ENCODE assay signal across 8 mouse cellular contexts in the genomic region with DNA sequence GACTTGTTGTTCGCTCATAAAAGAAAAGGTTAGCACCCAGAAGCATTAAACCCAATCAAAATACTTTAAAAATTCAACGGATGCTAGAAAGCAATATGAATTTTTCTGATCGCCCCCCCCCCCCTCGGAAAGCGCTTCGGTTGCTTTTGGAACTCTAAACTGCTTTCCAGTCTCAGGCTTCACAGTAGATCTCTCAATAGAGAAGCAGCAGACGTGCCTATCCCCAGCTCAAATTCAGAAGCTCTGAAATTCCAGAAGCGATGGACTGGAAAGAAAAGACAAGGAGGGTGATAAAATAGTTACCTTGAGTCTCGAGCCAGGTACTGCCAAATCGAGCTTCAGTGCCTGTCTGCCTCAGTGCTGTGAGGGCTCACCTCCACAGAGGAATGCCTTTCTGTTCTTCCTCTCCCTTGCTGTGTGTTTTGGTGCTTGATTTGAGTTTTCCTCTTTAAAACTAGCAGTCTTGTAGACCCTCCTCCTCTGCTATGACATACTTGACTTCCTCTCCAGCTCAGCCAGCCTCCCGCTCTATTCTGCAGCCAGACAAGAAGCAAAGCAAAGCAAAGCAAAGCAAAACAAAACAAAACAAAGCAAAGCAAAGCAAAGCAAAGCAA. TPM values are rescaled to one million over a fixed set of nuclear protein-coding genes. Genes with fewer than 3 reads are reported as not detected.
DNase-seq lines count a peak whose midpoint lies in the region; ATAC-seq and TF ChIP-seq lines count a peak whose summit lies in the region.

A gene (minus strand): TSS at position 610 of the 614 bp plus-strand sequence.

- intact Hi-C loops in gastrocnemius, postnatal 14 days (cut with DNase I; ENCODE audit: low total_unique reads), result no loop called here

- no peak within 1 kb of the TSS for H3K9ac ChIP-seq in ES-Bruce4 (ENCODE audit: low read depth, poor library complexity, severe bottlenecking)
- peak within 1 kb of the TSS; percentile 31 for H3K9ac ChIP-seq in hindbrain, embryonic 16.5 days (ENCODE audit: low read depth, low read length)
- H3K9ac ChIP-seq in liver, embryonic 14.5 days (replicated peaks), result no peak within 1 kb of the TSS

- H3K27me3 ChIP-seq in ES-Bruce4 (ENCODE audit: control insufficient read depth, insufficient read depth, low read length, poor library complexity, severe bottlenecking), result no peaks in the 10 kb centered on the region
- no peaks in the 10 kb centered on the region for H3K27me3 ChIP-seq in hindbrain, embryonic 16.5 days (replicated peaks; ENCODE audit: control insufficient read depth, insufficient read depth, low read length)
- no peaks in the 10 kb centered on the region for H3K27me3 ChIP-seq in liver, embryonic 14.5 days (ENCODE audit: control insufficient read depth, insufficient read depth, low read length)

- TF ChIP-seq CTCF in ES-Bruce4 (IDR thresholded peaks at IDR 0.05; ENCODE audit: low read depth, low read length), result no peak
- no peak for TF ChIP-seq CTCF in liver, embryonic 14.5 days (IDR thresholded peaks at IDR 0.05; ENCODE audit: low read depth)

- H3K36me3 ChIP-seq in ES-Bruce4 (ENCODE audit: control insufficient read depth, insufficient read depth, low read length, poor library complexity, severe bottlenecking), result no peaks in the 10 kb centered on the region
- H3K36me3 ChIP-seq in hindbrain, embryonic 16.5 days (ENCODE audit: control insufficient read depth, insufficient read depth, low read length), result no peaks in the 10 kb centered on the region
- H3K36me3 ChIP-seq in liver, embryonic 14.5 days (replicated peaks; ENCODE audit: control insufficient read depth, insufficient read depth, low read depth), result no peaks in the 10 kb centered on the region

- no peak for TF ChIP-seq POLR2A in ES-Bruce4 (IDR thresholded peaks at IDR 0.05; ENCODE audit: insufficient read depth, low read length)

- H3K4me1 ChIP-seq in ES-Bruce4 (ENCODE audit: control insufficient read depth, insufficient read depth, low read length), result no peaks in the 10 kb centered on the region
- H3K4me1 ChIP-seq in hindbrain, embryonic 16.5 days (ENCODE audit: control insufficient read depth, insufficient read depth, low read depth, low read length), result no peaks in the 10 kb centered on the region
- H3K4me1 ChIP-seq in liver, embryonic 14.5 days (replicated peaks; ENCODE audit: control insufficient read depth in 2 of 2, insufficient read depth in 2 of 2, low read length in 1 of 2), result no peaks in the 10 kb centered on the region

- no peak for TF ChIP-seq EP300 in ES-Bruce4 (IDR thresholded peaks at IDR 0.05; ENCODE audit: insufficient read depth, low read depth, low read length)
- no peak for TF ChIP-seq EP300 in liver, embryonic 14.5 days (IDR thresholded peaks at IDR 0.05; ENCODE audit: low read depth)

- peak within 1 kb of the TSS; percentile 55 for H3K4me3 ChIP-seq in ES-Bruce4 (ENCODE audit: low read depth, low read length)
- peak within 1 kb of the TSS; percentile 33 for H3K4me3 ChIP-seq in hindbrain, embryonic 16.5 days (ENCODE audit: low read length)
- peak within 1 kb of the TSS in 1 of 2 experiments; percentile 45; a peak in 2 of 4 replicates for H3K4me3 ChIP-seq in liver, embryonic 14.5 days (ENCODE audit: insufficient read depth in 1 of 2, low read depth in 2 of 2, low read length in 2 of 2)

- H3K9me3 ChIP-seq in ES-Bruce4 (replicated peaks; ENCODE audit: control insufficient read depth, insufficient read depth, low read length, poor library complexity, severe bottlenecking), result no peaks in the 10 kb centered on the region
- H3K9me3 ChIP-seq in hindbrain, embryonic 16.5 days (ENCODE audit: control insufficient read depth, low read length), result no peaks in the 10 kb centered on the region
- H3K9me3 ChIP-seq in liver, embryonic 14.5 days (ENCODE audit: control insufficient read depth, low read length), result no peaks in the 10 kb centered on the region

- H3K4me2 ChIP-seq in hindbrain, embryonic 16.5 days (ENCODE audit: low read length), result peak within 1 kb of the TSS; percentile 47
- H3K4me2 ChIP-seq in liver, embryonic 14.5 days (ENCODE audit: low read depth), result peak within 1 kb of the TSS; percentile 20; the same call in 1 of the 2 replicates

- peak; percentile 50 for ATAC-seq in hindbrain, embryonic 16.5 days
- ATAC-seq in liver, embryonic 14.5 days (ENCODE audit: insufficient read depth), result no peak
- ATAC-seq in erythroblast, adult 5-6 weeks (replicated peaks; ENCODE audit: low FRiP score, poor library complexity, severe bottlenecking), result no peak

- 23% methylated on average over 11 of the region's 11 CpGs for WGBS in hindbrain, embryonic 16.5 days
- WGBS in liver, embryonic 14.5 days (ENCODE audit: insufficient replicate concordance), result 24% methylated on average over 11 of the region's 11 CpGs

- peak; percentile 2 for DNase-seq in adrenal gland, postnatal 25 days
- DNase-seq in gastrocnemius, postnatal 14 days, result peak; percentile 10
- DNase-seq in liver, embryonic 14.5 days (ENCODE audit: low read depth in 3 of 3, low spot score in 3 of 3), result no peak
- DNase-seq in neural tube, embryonic 10.5 days (ENCODE audit: extremely low spot score, low spot score), result peak; percentile 17
- no peak for DNase-seq in layer of hippocampus, postnatal 25 days (ENCODE audit: extremely low spot score in 1 of 2, low spot score in 1 of 2)

- peak within 1 kb of the TSS; percentile 64 for H3K27ac ChIP-seq in ES-Bruce4 (ENCODE audit: insufficient read depth, low read length)
- peak within 1 kb of the TSS; percentile 51 for H3K27ac ChIP-seq in hindbrain, embryonic 16.5 days (ENCODE audit: low read depth, low read length)
- no peak within 1 kb of the TSS for H3K27ac ChIP-seq in liver, embryonic 14.5 days

RNA-seq across cellular contexts. Expression of the gene that starts here (rescaled TPM):
- polyA plus RNA-seq in ES-Bruce4 (2011; ENCODE audit: insufficient read depth, insufficient read length, low read depth, missing spikeins), result 3.7 and 3.9 TPM in 2 replicates
- total RNA-seq in adrenal gland, postnatal 25 days (2021), result 7.9 and 10.0 TPM in 2 replicates
- 1 to 10 TPM; 6.3 to 7.6 TPM for total RNA-seq in gastrocnemius, postnatal 14 days (2021)
- polyA plus RNA-seq in hindbrain, embryonic 16.5 days (2015; fragmentation: Nextera tagmentation; extraction: Ambion mirVana), result 3.4 and 4.2 TPM in 2 replicates
- 0.55 and 0.60 TPM in 2 replicates for polyA plus RNA-seq in liver, embryonic 14.5 days (2012; rRNA removed)
- 0.38 and 0.66 TPM in 2 replicates for polyA plus RNA-seq in liver, embryonic 14.5 days (2014; fragmentation: Nextera tagmentation; extraction: Ambion mirVana)
- 1.7 and 3.5 TPM in 2 replicates for total RNA-seq in erythroblast, adult 5-6 weeks (2015; ENCODE audit: low replicate concordance)
- total RNA-seq in erythroblast, adult 5-6 weeks (2017; ENCODE audit: low replicate concordance), result 0.84 and 2.0 TPM in 2 replicates
- 1 to 10 TPM; 3.8 to 4.3 TPM for total RNA-seq in layer of hippocampus, postnatal 25 days (2021)

Comparison
In these comparisons a context has a peak if more than half of its experiments do, and no peak if none do; other contexts are left out.
1. DNase-seq: peak in adrenal gland, postnatal 25 days (single experiment), gastrocnemius, postnatal 14 days (single experiment) and neural tube, embryonic 10.5 days (single experiment); none in liver, embryonic 14.5 days (0 of 3) and layer of hippocampus, postnatal 25 days (0 of 2).